Mouse (Mus musculus) C2C12 (cell line): ENCODE measurements around the gene Spsb2. TPM values are rescaled to one million over a fixed set of nuclear protein-coding genes. Genes with fewer than 3 reads are reported as not detected.

Experiments used
- H3K27me3 ChIP-seq: one replicate; pipeline ENCODE4 v1.6.1; 2011; ENCODE audit not compliant: control insufficient read depth, insufficient read depth, insufficient read length
- H3K36me3 ChIP-seq: one replicate; pipeline ENCODE4 v1.6.1; 2011; ENCODE audit not compliant: control insufficient read depth, insufficient read depth
- H3K4me3 ChIP-seq: one replicate; pipeline ENCODE4 v1.5.1; 2011; ENCODE audit warnings: mild to moderate bottlenecking, control low read depth; ENCODE audit not compliant: poor library complexity, insufficient read depth, severe bottlenecking
- H3K79me2 ChIP-seq: one replicate; pipeline ENCODE4 v1.6.1; 2011; ENCODE audit not compliant: control insufficient read depth, insufficient read depth
- H3K79me3 ChIP-seq: one replicate; pipeline ENCODE4 v1.6.1; 2011; ENCODE audit warnings: low read depth, control low read depth
- H3ac ChIP-seq: one replicate; pipeline ENCODE3; 2011; ENCODE audit warnings: low read depth; ENCODE audit not compliant: control insufficient read depth, insufficient read length
- CEBPB ChIP-seq: IDR thresholded peaks from one replicate; pipeline ENCODE4 v1.6.1; 2011; ENCODE audit warnings: low read depth, mild to moderate bottlenecking, control low read depth, moderate library complexity
- CTCF ChIP-seq: IDR thresholded peaks from one replicate; pipeline ENCODE4 v1.5.1; 2011; ENCODE audit not compliant: control insufficient read depth, insufficient read depth, insufficient read length
- FOSL1 ChIP-seq: IDR thresholded peaks from one replicate; pipeline ENCODE4 v1.8.0; 2011; ENCODE audit warnings: mild to moderate bottlenecking, low read length; ENCODE audit not compliant: poor library complexity, insufficient read depth, severe bottlenecking
- MAX ChIP-seq: IDR thresholded peaks from one replicate; pipeline ENCODE4 v1.6.1; 2011; ENCODE audit warnings: mild to moderate bottlenecking, control low read depth
- MYOD1 ChIP-seq: IDR thresholded peaks from one replicate; pipeline ENCODE4 v1.6.1; 2011; ENCODE audit warnings: low read depth; ENCODE audit not compliant: control insufficient read depth, insufficient read length
- MYOG ChIP-seq: IDR thresholded peaks from one replicate; pipeline ENCODE4 v1.6.1; 2011; ENCODE audit not compliant: control insufficient read depth, insufficient read length; ENCODE audit errors: extremely low read depth
- USF1 ChIP-seq: IDR thresholded peaks from one replicate; pipeline ENCODE4 v1.6.1; 2011; ENCODE audit warnings: low read depth, mild to moderate bottlenecking, control low read depth, moderate library complexity
- polyA plus RNA-seq: library from polyadenylated mRNA; unstranded; fragments of >200 nt; fragmentation: generic; extraction: Trizol; gene quantifications from one replicate; pipeline ENCODE4 v1.2.1, GENCODE M21; 2012; ENCODE audit warnings: missing spikeins

Gene Spsb2
- polyA plus RNA-seq, 1 experiment = 24.8 TPM

DNA sequence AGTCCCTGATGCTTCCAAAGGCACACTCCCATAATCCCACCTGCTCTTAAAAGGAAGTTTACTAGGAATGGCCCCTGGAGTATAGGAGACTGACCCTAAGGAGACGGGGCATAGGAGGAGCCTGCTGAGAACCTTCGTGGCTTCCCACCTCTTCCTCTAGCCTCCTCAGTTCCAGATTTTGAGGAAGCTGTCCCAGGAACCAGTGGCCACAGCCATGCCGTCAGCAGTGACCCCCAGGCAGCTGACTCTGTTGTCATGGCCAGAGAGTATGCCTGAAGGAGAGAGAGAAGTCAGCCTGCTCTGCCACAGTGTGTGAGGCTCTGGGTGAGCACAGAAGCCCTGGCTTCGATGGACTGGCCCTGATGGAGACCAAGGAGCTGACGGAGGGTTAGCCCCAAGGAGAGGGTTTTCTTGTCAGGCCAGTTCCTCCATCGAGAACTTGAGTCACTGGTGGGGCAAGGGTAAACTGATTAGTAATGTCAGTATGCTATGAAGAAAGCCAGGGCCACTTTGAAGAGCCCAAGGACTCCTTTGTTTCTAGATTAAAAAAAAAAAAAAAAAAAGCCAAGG is 26.1 kb downstream of the Spsb2 start:
- peaks cover 8% of the 10 kb centered on the region for H3K79me3 ChIP-seq
- no peak overlapping the region for H3K4me3 ChIP-seq
- TF ChIP-seq MYOG (no peak), MAX (no peak), FOSL1 (no peak), MYOD1 (no peak), CTCF (no peak), CEBPB (no peak), USF1 (no peak)
- no peak overlapping the region for H3ac ChIP-seq
- peaks cover 5% of the 10 kb centered on the region for H3K27me3 ChIP-seq
- H3K36me3 ChIP-seq = peaks cover 26% of the 10 kb centered on the region
- H3K79me2 ChIP-seq = peaks cover 17% of the 10 kb centered on the region

DNA sequence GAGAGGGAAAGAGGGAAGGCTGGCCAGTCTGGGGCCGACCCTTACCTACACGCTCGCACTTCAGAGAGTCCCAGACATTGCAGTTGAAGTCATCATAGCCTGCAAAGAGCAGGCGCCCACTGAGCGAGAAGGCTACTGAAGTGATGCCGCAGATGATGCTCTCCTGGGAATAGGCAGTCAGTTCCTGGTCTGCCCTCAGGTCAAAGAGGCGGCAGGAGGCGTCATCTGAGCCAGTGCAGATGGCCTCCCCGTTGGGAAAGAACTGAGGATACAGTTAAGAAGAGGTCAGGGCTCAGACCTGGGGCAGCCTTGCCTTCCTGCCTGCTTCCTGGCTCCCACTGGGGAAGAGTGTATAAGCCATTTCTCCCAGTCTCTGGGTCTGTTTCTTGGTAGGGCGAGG is 27.1 kb downstream of the Spsb2 start:
- no peak overlapping the region for H3ac ChIP-seq
- no peak overlapping the region for H3K4me3 ChIP-seq
- peaks cover 12% of the 10 kb centered on the region for H3K79me2 ChIP-seq
- TF ChIP-seq MYOG (no peak), USF1 (no peak), MAX (no peak), CTCF (no peak), FOSL1 (no peak), MYOD1 (no peak), CEBPB (no peak)
- peaks cover 5% of the 10 kb centered on the region for H3K27me3 ChIP-seq
- H3K79me3 ChIP-seq = peaks cover 8% of the 10 kb centered on the region
- peaks cover 26% of the 10 kb centered on the region for H3K36me3 ChIP-seq

DNA sequence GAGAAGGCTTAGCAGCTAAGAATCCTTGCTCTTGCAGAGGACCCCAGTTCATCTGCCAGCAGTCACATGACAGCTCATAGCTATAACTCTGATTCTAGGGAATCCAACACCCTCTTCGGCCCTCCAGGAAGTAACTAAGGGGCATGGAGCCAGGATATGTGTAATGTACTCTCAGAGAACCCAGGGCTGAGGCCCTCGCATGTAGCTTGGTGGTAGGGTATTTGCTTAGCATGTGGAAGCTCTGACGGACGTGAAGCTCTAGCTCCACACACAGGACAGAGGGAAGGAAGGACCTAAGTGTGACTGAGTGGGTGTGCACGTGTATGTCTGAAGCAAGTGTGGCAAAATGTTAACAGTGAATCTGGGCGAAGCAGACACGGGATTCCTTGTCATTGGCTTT is 27.9 kb downstream of the Spsb2 start:
- H3ac ChIP-seq = no peak overlapping the region
- no peak overlapping the region for H3K4me3 ChIP-seq
- H3K36me3 ChIP-seq = peaks cover 26% of the 10 kb centered on the region
- peaks cover 3% of the 10 kb centered on the region for H3K79me3 ChIP-seq
- TF ChIP-seq CTCF (no peak), USF1 (no peak), CEBPB (no peak), MAX (no peak), MYOD1 (no peak), FOSL1 (no peak), MYOG (no peak)
- H3K79me2 ChIP-seq = peaks cover 3% of the 10 kb centered on the region
- peaks cover 5% of the 10 kb centered on the region for H3K27me3 ChIP-seq

DNA sequence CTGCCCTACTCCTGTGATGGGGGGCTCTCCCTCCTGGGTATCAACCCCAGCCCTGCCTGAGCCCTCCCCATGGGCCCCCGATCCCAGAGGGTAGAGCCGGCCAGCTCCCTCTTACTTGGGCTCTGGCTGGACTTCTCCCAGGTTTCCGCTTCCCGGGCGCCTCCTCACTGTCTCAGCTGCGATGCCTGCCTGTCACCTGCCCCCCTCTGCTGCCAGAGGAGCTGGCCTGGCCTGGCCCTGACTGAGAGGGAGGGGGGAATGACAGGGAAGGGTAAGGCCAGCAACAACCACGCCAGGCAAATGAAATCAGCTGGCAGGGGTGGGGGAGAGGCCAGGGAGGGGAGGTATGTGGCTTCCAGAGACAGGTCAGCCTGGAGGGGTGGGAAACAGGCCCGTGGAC is 31.3 kb downstream of the Spsb2 start:
- Histone ChIP-seq H3K4me3 (no peak overlapping the region), H3ac (no peak overlapping the region), H3K27me3 (peaks cover 5% of the 10 kb centered on the region), H3K36me3 (no peaks in the 10 kb centered on the region), H3K79me2 (no peaks in the 10 kb centered on the region), H3K79me3 (no peaks in the 10 kb centered on the region)
- no peak for TF ChIP-seq CEBPB
- no peak for TF ChIP-seq MYOG
- no peak for TF ChIP-seq USF1
- TF ChIP-seq CTCF = no peak
- no peak for TF ChIP-seq MYOD1
- TF ChIP-seq MAX = no peak
- no peak for TF ChIP-seq FOSL1

DNA sequence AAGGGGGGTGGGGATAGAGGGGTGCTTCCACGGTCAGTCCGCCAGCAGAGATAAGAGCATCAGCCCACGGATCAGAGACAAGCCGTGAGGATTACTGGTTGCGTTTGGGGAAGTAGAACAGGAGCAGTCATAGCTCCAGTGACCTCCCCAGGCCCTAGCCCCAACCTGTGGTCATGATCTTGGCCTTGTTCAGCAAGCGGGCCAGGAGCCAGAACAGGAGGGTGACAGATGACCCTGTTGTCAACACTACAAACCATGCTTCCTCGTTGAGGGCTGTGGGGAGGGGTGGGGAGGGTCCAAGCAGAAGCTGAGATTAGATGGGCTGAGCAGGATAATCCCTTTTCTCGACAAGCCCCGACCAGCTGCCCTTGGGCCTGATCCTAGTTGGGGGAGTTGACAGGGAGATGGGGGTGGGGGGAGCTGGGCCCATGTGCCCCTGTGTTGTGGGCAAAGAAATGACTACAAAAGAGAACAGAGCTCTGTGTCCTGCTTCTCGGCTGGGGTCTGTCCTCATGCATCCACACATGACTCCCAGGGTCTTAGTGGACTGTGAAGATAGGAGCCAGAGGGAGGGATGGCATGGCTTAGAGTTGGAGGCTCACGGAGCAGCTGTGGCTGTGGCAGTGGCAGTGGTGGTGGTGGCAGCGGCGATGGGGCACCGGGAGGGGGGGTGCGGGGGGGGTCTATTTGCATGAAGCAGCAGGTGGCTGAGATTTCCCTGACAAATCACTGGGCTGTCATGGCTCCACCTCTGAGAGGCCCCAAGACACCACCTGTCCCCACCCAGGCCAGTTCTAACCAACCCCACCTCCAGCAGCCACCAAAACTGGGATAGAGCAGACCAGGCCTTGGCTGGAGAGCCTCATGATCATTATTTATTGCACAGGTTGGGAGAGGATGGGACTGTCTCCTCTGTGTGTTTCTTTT is 32.0 kb downstream of the Spsb2 start, which contains the start of gene Gnb3:
Gene Gnb3 (minus strand): TSS at position 35 of the 927 bp plus-strand sequence.
- Histone ChIP-seq H3K4me3 (no peak within 1 kb of the TSS), H3K79me3 (no peaks in the 10 kb centered on the region), H3K79me2 (no peaks in the 10 kb centered on the region), H3K27me3 (peaks cover 5% of the 10 kb centered on the region), H3K36me3 (no peaks in the 10 kb centered on the region), H3ac (no peak within 1 kb of the TSS)
- TF ChIP-seq CTCF = no peak
- TF ChIP-seq USF1 = no peak
- TF ChIP-seq MYOG = no peak

DNA sequence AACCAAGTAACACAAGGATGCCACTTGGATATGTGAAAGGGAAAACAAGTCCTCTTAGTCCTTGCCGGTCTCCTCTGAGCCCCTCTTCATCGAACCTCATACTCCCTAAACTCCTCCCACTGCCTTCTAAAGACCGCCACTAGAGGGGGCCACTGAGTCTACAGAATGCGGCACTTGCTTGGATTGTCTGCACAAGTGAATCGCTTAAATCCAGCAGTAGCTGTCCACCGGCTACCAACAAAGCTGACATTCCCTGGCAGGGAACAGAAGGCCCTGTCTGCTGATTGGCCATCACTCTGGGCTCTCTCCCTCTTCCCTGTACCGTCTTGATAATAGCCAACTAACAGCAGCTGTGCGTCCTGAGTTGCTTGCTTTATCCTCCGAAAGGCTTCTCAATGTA is 38.8 kb downstream of the Spsb2 start:
- TF ChIP-seq MAX (no peak), FOSL1 (no peak), MYOD1 (no peak), USF1 (no peak), CTCF (peak; percentile 48), MYOG (no peak), CEBPB (no peak)
- Histone ChIP-seq H3K79me2 (no peaks in the 10 kb centered on the region), H3K79me3 (no peaks in the 10 kb centered on the region), H3K27me3 (peaks cover 3% of the 10 kb centered on the region), H3K4me3 (no peak overlapping the region), H3K36me3 (no peaks in the 10 kb centered on the region), H3ac (no peak overlapping the region)
